Mouse (Mus musculus) bone marrow, adult 2 months (tissue): ENCODE measurements at regions not wholly inside any gene's neighbourhood (a gene's known extent, or its start where the extent isn't known, plus 50 kb on each side); places are given as distances from the start of the nearest gene placed in this dataset.

Experiments used
- CTCF ChIP-seq: fragments of 200-500 bp; IDR thresholded peaks from 2 replicates; pipeline ENCODE4 v1.5.1; 2011; ENCODE audit warnings: low read length, control low read depth; ENCODE audit not compliant: control insufficient read depth, insufficient read depth
- POLR2A ChIP-seq: fragments of 200-500 bp; IDR thresholded peaks from 2 replicates; pipeline ENCODE4 v1.6.1; 2011; ENCODE audit warnings: low read depth, mild to moderate bottlenecking, control low read depth, low read length, borderline replicate concordance; ENCODE audit not compliant: control insufficient read depth

GRCm38 (mm10) chr11:93725242-93725641 lies 160.3 kb downstream of the Utp18 start:
- TF ChIP-seq CTCF (no peak), POLR2A (no peak)
